Mouse (Mus musculus): Measurements from ENCODE around the gene Fut1. TPM values are rescaled to one million over a fixed set of nuclear protein-coding genes. Genes with fewer than 3 reads are reported as not detected.

Fut1 gene
- polyA plus RNA-seq (2015; fragmentation: Nextera tagmentation; extraction: Ambion mirVana): not detected in 2 replicates

DNA sequence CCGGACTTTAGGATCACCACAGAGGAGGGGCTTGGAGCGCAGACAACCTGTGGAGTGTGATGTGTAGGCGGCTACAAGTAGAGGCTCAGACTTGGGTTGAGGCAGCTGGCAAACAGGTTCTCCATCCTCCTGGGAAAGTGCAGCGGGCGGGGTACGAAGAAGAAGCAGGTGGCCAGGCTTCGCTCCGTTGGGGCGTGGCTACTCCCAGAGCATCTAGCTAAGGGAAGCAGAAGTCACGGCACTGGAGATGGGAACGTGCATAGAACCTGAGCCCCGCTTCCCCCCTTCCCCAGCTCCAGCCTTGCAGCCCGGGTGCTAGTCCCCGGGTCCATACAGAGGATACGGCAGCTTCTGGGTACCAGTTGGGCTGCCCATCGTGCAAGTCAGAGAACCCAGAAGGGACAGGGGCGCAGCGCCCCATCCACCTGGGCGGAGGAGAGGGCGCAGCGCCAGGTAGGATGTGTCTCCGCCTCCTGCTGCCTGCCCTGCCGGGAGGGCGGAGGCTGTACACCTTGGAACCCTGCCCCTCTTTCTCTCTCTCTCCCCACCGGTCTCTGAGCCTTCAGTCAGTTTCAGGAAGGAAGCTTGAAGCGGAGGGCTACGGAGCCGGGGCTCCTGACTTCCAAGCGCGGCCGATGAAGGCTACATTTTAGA is at the start of gene Fut1:
Gene Fut1, plus strand, starts transcription at position 248 of the 654 bp plus-strand sequence.
- Histone ChIP-seq H3K9me3 (no peaks in the 10 kb centered on the region), H3K4me1 (peaks cover 4% of the 10 kb centered on the region; the same call in 1 of the 2 replicates), H3K4me3 (peak within 1 kb of the TSS; percentile 17), H3K27ac (no peak within 1 kb of the TSS), H3K9ac (peak within 1 kb of the TSS; percentile 12; the same call in 1 of the 2 replicates), H3K4me2 (peak within 1 kb of the TSS; percentile 37), H3K36me3 (replicated peaks) (no peaks in the 10 kb centered on the region), H3K27me3 (replicated peaks) (peaks cover 24% of the 10 kb centered on the region)
- 7% methylated on average over 30 of the region's 31 CpGs for WGBS
- no peak for ATAC-seq (replicated peaks)

DNA sequence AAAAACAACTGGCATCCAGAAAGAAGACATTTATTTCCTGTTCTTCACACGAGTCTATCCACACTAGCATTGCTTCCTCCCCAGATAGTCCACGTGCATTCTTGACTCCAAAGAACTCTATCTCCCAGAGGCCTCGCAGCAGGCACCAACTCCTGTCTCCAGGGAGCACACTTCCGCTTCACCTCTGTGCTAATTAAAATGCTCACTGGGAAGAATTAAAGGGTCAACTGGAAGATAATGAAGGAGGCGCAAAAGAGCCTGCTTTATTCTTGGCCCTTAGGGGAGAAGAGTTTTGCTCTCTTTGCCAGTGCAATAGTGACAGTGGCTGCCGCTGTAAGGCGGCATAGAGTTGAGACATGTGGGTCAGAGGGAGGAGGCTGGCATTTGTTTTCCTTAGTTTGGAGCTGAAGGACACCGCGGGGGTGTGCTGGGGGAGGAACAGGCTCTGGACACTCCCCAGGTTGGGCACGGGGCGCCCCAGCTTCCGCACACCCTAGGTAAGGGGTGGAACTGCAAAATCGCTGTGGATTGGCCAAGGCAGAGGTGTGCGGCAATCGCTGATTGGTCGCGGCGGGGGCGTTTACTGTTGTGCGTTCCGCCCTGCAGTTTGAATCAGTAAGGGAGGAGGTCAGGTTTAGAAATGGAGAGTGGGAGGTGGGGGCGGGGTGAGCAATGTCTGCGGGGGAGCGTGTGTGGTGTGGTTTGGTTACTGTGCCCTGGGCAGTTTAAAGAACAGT is 49.1 kb upstream of the Fut1 start:
- H3K27ac ChIP-seq: peak overlapping the region; percentile 73
- H3K36me3 ChIP-seq (replicated peaks): no peaks in the 10 kb centered on the region
- H3K9ac ChIP-seq: peak overlapping the region; percentile 46
- peaks cover 32% of the 10 kb centered on the region for H3K4me1 ChIP-seq
- H3K4me3 ChIP-seq: peak overlapping the region; percentile 51
- ATAC-seq (replicated peaks): peak; percentile 91
- H3K9me3 ChIP-seq: no peaks in the 10 kb centered on the region
- peaks cover 6% of the 10 kb centered on the region; the same call in 1 of the 2 replicates for H3K27me3 ChIP-seq (replicated peaks)
- 2% methylated on average over 24 of the region's 24 CpGs for WGBS
- H3K4me2 ChIP-seq: peak overlapping the region; percentile 92

DNA sequence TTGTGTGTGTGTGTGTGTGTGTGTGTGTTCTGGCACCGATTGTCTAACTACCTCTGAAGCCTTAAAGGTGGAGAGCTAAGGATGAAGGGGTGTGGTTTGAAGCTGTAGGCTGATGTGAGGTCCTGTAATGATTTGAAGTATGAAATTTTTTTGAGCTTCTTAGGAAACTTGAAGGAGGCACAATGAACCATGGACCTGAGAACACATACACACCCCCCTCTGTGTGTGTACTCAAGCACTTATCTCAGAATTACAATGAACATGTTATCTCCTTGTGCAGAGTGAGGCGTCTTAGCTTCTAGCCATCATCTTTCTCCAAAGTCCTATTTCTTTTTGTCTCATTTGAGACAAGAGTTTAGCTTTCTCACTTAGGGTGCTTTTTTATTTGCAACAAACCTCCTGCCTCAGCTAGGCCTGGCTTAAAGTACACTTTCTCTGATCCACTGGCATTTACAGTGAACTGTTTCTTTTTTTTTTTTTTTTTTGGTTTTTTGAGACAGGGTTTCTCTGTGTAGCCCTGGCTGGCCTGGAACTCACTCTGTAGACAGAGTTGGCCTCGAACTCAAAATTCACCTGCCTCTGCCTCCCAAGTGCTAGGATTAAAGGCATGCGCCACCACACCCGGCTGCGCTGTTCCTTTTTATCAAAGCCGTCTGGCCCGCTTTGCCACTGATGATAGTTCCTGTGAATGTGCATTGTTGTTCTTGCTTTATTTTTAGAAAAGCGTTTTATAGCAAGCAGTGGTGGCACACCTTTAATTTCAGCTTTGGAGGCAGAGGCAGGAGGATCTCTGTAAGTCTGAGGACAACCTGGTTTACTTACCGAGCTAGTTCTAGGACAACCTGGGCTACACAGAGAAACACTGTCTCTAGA is 48.3 kb upstream of the Fut1 start:
- Histone ChIP-seq H3K4me1 (peaks cover 32% of the 10 kb centered on the region), H3K27me3 (replicated peaks) (peaks cover 6% of the 10 kb centered on the region; the same call in 1 of the 2 replicates), H3K4me3 (peak overlapping the region; percentile 51), H3K36me3 (replicated peaks) (no peaks in the 10 kb centered on the region), H3K9me3 (no peaks in the 10 kb centered on the region), H3K4me2 (peak overlapping the region; percentile 92), H3K27ac (peak overlapping the region; percentile 73), H3K9ac (no peak overlapping the region)
- 79% methylated on average over 10 of the region's 10 CpGs for WGBS
- no peak for ATAC-seq (replicated peaks)

DNA sequence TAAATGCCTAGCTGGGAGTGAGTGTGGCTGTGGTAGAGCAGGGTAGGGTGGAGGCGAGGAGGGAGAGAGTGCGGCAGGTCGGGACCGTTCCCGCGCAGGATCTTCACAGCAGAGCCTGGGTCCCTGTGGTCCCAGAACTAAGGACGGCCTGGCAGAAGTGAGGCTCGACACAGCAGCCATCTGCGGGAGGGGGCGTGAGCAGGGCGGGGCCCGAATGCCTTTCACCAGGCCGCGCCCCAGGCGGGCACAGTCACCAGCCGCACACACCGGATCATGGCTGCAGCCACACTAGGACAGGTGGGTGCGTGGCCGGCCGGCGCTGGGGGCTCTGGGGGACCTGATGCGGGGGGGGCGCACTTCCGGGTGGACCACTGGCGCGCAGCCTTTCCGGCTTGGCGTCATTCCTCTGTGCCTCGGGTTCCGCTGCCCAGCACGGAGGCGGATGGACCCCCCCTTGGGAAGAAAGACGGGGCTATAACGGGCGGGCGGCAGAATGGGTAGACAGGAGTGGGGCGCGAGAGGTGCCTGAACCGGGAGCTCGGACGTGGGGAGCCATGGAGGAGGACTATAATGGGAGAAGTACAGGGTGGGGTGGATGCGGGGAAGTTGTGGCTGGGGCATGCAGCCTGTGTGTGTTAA is 46.9 kb upstream of the Fut1 start, which contains the start of gene Bcat2:
Gene Bcat2, plus strand, starts transcription at position 51 of the 639 bp plus-strand sequence.
- peak within 1 kb of the TSS; percentile 79 for H3K4me3 ChIP-seq
- H3K9me3 ChIP-seq: no peaks in the 10 kb centered on the region
- no peaks in the 10 kb centered on the region for H3K36me3 ChIP-seq (replicated peaks)
- H3K4me1 ChIP-seq: peaks cover 32% of the 10 kb centered on the region
- 2% methylated on average over 39 of the region's 42 CpGs for WGBS
- H3K4me2 ChIP-seq: peak within 1 kb of the TSS; percentile 71
- H3K27ac ChIP-seq: peak within 1 kb of the TSS; percentile 90
- ATAC-seq (replicated peaks): peak; percentile 76
- peak within 1 kb of the TSS; percentile 71 for H3K9ac ChIP-seq
- peaks cover 6% of the 10 kb centered on the region; the same call in 1 of the 2 replicates for H3K27me3 ChIP-seq (replicated peaks)

DNA sequence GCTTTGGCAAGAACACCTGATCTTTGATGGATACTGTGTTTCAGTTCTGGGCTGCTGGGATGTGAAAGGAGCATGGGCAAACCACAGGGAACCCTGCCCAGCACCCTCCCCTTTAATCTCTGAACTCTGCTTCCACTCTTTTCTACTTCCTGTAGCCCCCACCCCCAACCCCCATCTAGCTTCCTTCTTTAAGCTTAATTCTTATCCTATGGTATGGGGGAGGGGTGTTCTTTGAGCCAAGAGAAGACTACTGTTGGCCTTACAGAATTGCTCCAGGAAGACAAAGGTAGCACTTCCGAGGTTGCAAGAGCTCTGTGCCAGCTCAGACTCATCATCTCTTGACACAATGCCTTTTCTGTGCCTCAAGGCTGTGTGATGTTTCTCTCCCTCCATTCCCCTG is 45.1 kb upstream of the Fut1 start:
- Histone ChIP-seq H3K9me3 (no peaks in the 10 kb centered on the region), H3K4me3 (no peak overlapping the region), H3K27me3 (replicated peaks) (peaks cover under 1% of the 10 kb centered on the region; the same call in 1 of the 2 replicates), H3K4me2 (no peak overlapping the region), H3K4me1 (peaks cover 32% of the 10 kb centered on the region), H3K36me3 (replicated peaks) (no peaks in the 10 kb centered on the region), H3K9ac (no peak overlapping the region), H3K27ac (no peak overlapping the region)
- WGBS: 78% methylated on average over 1 of the region's 1 CpGs
- ATAC-seq (replicated peaks): no peak

DNA sequence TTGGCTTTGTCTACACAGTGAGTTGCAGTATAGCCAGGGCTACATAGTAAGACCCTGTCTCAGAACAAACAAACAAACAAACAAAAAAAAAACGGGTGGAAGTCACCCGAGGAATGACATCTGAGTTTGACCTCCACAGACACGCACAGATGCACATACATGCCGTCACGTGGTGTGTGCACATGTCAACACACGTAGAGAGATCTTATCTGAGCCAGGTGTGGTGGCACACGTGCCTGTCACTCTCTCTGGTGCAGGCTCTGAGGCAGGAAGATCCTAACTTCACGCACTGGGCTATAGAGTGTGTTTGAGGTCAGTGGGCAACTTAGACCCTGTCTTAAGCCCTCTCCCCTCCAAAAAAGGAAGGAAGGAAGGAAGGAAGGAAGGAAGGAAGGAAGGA is 43.1 kb upstream of the Fut1 start:
- WGBS: 82% methylated on average over 8 of the region's 8 CpGs
- Histone ChIP-seq H3K27me3 (replicated peaks) (no peaks in the 10 kb centered on the region), H3K36me3 (replicated peaks) (peaks cover 3% of the 10 kb centered on the region; the same call in 1 of the 2 replicates), H3K4me1 (peaks cover 19% of the 10 kb centered on the region), H3K4me2 (no peak overlapping the region), H3K27ac (no peak overlapping the region), H3K4me3 (no peak overlapping the region), H3K9me3 (no peaks in the 10 kb centered on the region), H3K9ac (no peak overlapping the region)
- no peak for ATAC-seq (replicated peaks)

DNA sequence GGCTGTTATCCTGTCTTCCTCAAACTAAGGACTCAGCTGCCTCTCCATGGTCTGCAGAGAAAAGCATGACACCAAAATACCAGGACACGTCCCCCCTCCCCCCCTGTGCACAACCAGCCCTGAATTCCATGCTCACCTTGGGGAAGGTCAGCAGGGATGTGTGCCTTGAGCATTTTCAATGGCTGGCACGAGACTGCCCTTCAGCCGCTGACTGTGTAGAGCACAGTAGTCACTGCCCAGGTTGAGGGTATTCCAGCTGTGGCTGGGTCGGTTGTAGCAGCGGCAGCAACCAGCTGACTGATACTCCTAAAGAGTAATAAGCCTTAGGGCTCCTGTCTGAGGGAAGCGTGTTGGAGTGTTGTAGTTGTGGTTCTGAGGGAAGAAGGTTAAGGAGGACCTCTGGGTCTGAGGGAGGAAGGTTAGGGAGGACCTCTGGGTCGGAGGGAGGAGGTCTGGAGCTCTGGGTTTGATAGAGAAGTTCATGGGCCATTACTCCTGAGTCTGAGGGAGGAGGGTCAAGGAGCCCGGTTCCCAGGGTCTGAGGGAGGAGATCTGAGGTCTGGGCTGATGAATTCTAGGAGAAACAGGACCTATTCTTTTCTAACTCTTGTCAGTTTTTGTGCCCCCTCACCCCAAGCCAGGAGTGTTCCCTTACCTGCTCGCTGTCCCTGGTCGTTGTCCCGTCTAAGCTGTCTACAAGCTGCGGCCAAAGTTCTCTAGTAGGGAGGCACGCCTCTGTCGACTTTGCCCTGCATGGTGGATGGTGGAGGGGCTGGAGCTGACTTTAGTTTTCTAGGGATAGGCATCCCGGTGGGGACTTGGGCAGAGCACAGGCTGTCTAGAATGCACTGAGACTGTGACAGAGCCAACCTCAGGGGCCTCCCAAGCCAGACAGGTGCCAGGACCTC is 42.4 kb upstream of the Fut1 start:
- no peak for ATAC-seq (replicated peaks)
- H3K4me2 ChIP-seq: no peak overlapping the region
- no peaks in the 10 kb centered on the region for H3K9me3 ChIP-seq
- H3K27ac ChIP-seq: no peak overlapping the region
- no peaks in the 10 kb centered on the region for H3K27me3 ChIP-seq (replicated peaks)
- H3K4me1 ChIP-seq: peaks cover 16% of the 10 kb centered on the region
- peaks cover 3% of the 10 kb centered on the region; the same call in 1 of the 2 replicates for H3K36me3 ChIP-seq (replicated peaks)
- H3K4me3 ChIP-seq: no peak overlapping the region
- WGBS: 87% methylated on average over 15 of the region's 15 CpGs
- H3K9ac ChIP-seq: no peak overlapping the region

DNA sequence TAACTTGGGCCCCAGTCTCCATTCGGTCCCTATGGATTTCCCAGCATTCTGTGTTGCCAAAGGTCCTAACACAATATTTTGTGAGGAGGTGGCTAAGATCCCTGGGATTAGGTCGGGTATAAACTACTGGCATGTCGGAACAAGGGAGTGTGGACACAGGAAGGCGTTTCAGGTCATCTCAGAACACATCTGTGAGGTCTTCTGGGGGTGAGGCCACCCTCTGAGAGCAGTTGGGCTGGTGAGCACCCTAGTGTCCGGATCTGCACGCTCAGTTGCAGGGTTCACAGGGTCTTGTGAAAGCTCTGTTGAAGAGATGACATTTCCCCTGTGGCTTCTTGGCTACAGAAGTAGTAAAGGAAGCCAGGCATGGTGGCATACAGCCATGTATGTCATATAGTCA is 31.2 kb upstream of the Fut1 start:
- Histone ChIP-seq H3K4me1 (peaks cover 4% of the 10 kb centered on the region), H3K27ac (no peak overlapping the region), H3K9ac (no peak overlapping the region), H3K4me2 (no peak overlapping the region), H3K27me3 (replicated peaks) (no peaks in the 10 kb centered on the region), H3K4me3 (no peak overlapping the region), H3K9me3 (no peaks in the 10 kb centered on the region), H3K36me3 (replicated peaks) (no peaks in the 10 kb centered on the region)
- 90% methylated on average over 6 of the region's 6 CpGs for WGBS
- no peak for ATAC-seq (replicated peaks)

DNA sequence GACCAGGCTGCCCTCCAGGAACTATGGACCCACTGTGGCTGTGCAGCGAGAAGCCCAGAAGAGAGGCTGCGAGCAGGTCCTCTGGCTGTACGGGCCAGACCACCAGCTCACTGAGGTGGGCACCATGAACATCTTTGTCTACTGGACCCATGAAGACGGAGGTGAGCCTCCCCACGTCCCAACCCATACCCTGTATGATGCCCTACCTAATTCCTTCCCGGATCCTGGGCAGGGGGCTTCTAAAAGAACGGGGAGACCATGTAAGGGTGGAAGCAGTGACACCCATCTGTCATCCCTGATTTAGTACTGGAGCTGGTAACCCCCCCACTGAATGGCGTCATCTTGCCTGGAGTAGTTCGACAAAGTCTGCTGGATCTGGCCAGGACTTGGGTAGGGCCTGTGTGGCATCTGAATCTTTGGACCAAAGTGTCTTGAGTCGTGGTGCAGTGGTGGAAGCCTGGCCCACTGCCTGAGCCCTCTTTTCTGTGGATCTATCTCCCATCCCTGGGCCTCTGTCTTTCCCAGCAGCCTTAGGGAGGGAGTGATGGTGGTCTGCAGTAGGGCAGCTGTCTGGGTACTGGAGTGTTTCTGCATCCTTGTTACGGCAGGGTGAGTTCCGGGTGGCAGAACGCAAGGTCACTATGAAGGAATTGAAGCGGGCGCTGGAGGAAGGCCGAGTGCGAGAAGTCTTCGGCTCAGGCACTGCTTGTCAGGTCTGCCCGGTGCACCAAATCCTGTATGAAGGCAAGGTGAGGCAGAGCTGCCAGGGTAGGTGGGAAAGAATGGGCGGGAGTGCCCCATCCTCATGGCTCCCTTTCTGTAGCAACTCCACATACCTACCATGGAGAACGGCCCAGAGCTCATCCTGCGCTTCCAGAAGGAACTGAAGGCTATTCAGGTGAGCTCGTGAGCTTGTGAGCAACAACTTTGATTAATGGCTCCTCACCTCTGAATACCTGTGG is 29.2 kb upstream of the Fut1 start:
- Histone ChIP-seq H3K4me2 (no peak overlapping the region), H3K9ac (no peak overlapping the region), H3K4me1 (peaks cover 4% of the 10 kb centered on the region), H3K4me3 (no peak overlapping the region), H3K9me3 (no peaks in the 10 kb centered on the region), H3K36me3 (replicated peaks) (no peaks in the 10 kb centered on the region), H3K27ac (0 out of 2 replicates have a peak overlapping the region, but pooled peaks have one; percentile 8), H3K27me3 (replicated peaks) (no peaks in the 10 kb centered on the region)
- no peak for ATAC-seq (replicated peaks)
- 94% methylated on average over 23 of the region's 23 CpGs for WGBS

DNA sequence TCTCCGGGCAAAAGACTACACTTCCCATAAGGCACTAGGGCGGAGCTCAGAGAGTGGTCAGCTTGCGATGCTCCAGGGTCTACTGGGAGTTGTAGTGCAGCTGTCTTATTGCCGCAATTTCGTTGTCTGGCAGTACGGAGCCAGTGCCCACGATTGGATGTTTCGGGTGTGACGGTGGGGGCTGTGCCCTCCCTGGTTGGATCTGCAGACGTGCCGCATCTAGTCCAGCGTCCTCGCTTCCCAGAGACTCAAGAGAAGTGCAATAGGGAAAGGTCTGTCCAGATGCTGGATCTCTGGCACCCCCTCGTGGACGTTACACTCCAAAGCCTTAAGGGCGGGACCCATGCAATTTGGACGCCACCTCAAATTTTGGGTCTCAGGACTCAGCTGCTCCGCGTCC is 27.9 kb upstream of the Fut1 start:
- H3K4me2 ChIP-seq: peak overlapping the region; percentile 64
- peaks cover 4% of the 10 kb centered on the region for H3K4me1 ChIP-seq
- WGBS: 4% methylated on average over 19 of the region's 19 CpGs
- H3K9ac ChIP-seq: peak overlapping the region; percentile 39
- peak overlapping the region; percentile 39 for H3K4me3 ChIP-seq
- peak; percentile 99 for ATAC-seq (replicated peaks)
- H3K9me3 ChIP-seq: no peaks in the 10 kb centered on the region
- no peaks in the 10 kb centered on the region for H3K27me3 ChIP-seq (replicated peaks)
- peak overlapping the region; percentile 80 for H3K27ac ChIP-seq
- H3K36me3 ChIP-seq (replicated peaks): no peaks in the 10 kb centered on the region
